Comparison of ENCODE assay signal across 19 mouse cellular contexts in the genomic region with DNA sequence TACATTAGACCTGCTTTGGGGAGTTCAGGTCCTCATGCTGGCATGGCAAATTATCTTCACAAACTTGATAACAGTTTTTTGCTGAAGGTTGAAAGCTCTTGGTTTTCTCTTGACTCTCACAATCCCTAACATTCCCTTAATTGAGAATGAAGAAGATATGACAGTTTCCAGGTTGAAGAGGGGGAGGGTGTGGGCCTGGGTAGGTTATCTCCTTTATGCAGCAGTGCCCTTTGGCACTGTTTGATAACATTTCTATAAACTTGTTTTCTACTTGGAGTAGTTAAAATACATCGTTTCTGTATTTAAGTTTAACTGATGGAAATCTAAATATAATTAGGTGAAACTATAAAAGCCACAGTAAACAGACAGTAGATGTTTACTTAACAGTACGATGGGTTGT. TPM values are rescaled to one million over a fixed set of nuclear protein-coding genes. Genes with fewer than 3 reads are reported as not detected.
A peak's percentile ranks its signal among the peaks of the same experiment; 100 is the strongest.
DNase-seq lines count a peak whose midpoint lies in the region; ATAC-seq and TF ChIP-seq lines count a peak whose summit lies in the region.
"Had no signal": no experiment of that assay in that cellular context is flagged by ENCODE, and none has a peak within 500 bp of the region (broad histone marks: within the 10 kb centered on the region; RNA-seq: fewer than 3 reads in every experiment).

No protein-coding gene starts in this region.

- no peaks in the 10 kb centered on the region for H3K27me3 ChIP-seq in heart, embryonic 11.5 days (ENCODE audit: control insufficient read depth, insufficient read depth, low read length)
- H3K27me3 ChIP-seq in liver, embryonic 12.5 days (replicated peaks): no peaks in the 10 kb centered on the region
- no peaks in the 10 kb centered on the region for H3K27me3 ChIP-seq in small intestine, adult 2 months (ENCODE audit: control insufficient read depth, insufficient read depth, low read length)
- no peaks in the 10 kb centered on the region for H3K27me3 ChIP-seq in forebrain, embryonic 13.5 days
- H3K27me3 ChIP-seq: CH12.LX; embryonic facial prominence, embryonic 15.5 days; forebrain, embryonic 15.5 days; midbrain, embryonic 15.5 days had no signal

- DNase-seq in heart, postnatal 36 days: no peak
- DNase-seq in c-Kit-negative CD71-positive TER-119-positive erythroid progenitor cells, embryonic 14.5 days (ENCODE audit: low read depth, low spot score): peak; percentile 71
- no peak for DNase-seq in yolk sac, embryonic 10.5 days (ENCODE audit: low spot score)
- no peak for DNase-seq in layer of hippocampus, adult 18-20 months (ENCODE audit: low spot score in 2 of 2)
- DNase-seq: adrenal gland, postnatal 14 days; embryo, embryonic 11 days; gastrocnemius, postnatal 36 days; kidney, postnatal 4 days; lung, embryonic 14.5 days; lung, postnatal 4 days; thymus, postnatal 4 days had no signal

- peaks cover 10% of the 10 kb centered on the region; the same call in 1 of the 2 replicates for H3K36me3 ChIP-seq in heart, embryonic 11.5 days (ENCODE audit: control insufficient read depth, insufficient read depth, low read length)
- H3K36me3 ChIP-seq in liver, embryonic 12.5 days: peaks cover 34% of the 10 kb centered on the region
- peaks cover 22% of the 10 kb centered on the region for H3K36me3 ChIP-seq in small intestine, adult 2 months (ENCODE audit: control insufficient read depth, insufficient read depth, low read length)
- peaks cover 33% of the 10 kb centered on the region for H3K36me3 ChIP-seq in forebrain, embryonic 13.5 days (ENCODE audit: poor library complexity, severe bottlenecking)

- no peak for ATAC-seq in heart, embryonic 11.5 days (replicated peaks; ENCODE audit: insufficient number of reproducible peaks, low FRiP score, low TSS enrichment)
- ATAC-seq in liver, embryonic 12.5 days: peak; percentile 71
- ATAC-seq in forebrain, embryonic 13.5 days: no peak
- ATAC-seq: forebrain, embryonic 15.5 days; midbrain, embryonic 15.5 days had no signal

- 76% methylated on average over 2 of the region's 2 CpGs for WGBS in heart, embryonic 11.5 days (ENCODE audit: insufficient replicate concordance)
- WGBS in liver, embryonic 12.5 days (ENCODE audit: insufficient replicate concordance): 37% methylated on average over 2 of the region's 2 CpGs
- WGBS in small intestine, adult 2 months: 38% methylated on average over 2 of the region's 2 CpGs
- 95% methylated on average over 2 of the region's 2 CpGs for WGBS in forebrain, embryonic 13.5 days

- no peaks in the 10 kb centered on the region for H3K9me3 ChIP-seq in heart, embryonic 11.5 days (replicated peaks; ENCODE audit: control insufficient read depth, low read length)
- H3K9me3 ChIP-seq in liver, embryonic 12.5 days (replicated peaks): no peaks in the 10 kb centered on the region
- no peaks in the 10 kb centered on the region for H3K9me3 ChIP-seq in forebrain, embryonic 13.5 days (replicated peaks)
- H3K9me3 ChIP-seq: embryonic facial prominence, embryonic 15.5 days; forebrain, embryonic 15.5 days; midbrain, embryonic 15.5 days had no signal

- H3K9ac ChIP-seq in heart, embryonic 11.5 days (ENCODE audit: low read depth, low read length): no peak overlapping the region
- H3K9ac ChIP-seq in liver, embryonic 12.5 days: peak overlapping the region; percentile 73
- no peak overlapping the region for H3K9ac ChIP-seq in forebrain, embryonic 13.5 days
- H3K9ac ChIP-seq: embryonic facial prominence, embryonic 15.5 days; forebrain, embryonic 15.5 days; lung, embryonic 14.5 days; midbrain, embryonic 15.5 days had no signal

- H3K4me1 ChIP-seq in heart, embryonic 11.5 days (ENCODE audit: control insufficient read depth, insufficient read depth, low read length): peaks cover 6% of the 10 kb centered on the region
- H3K4me1 ChIP-seq in liver, embryonic 12.5 days: peaks cover 73% of the 10 kb centered on the region
- H3K4me1 ChIP-seq in small intestine, adult 2 months (ENCODE audit: control insufficient read depth, insufficient read depth, insufficient read length, low read length): peaks cover 7% of the 10 kb centered on the region; the same call in 1 of the 2 replicates
- H3K4me1 ChIP-seq in forebrain, embryonic 13.5 days: peaks cover 9% of the 10 kb centered on the region; the same call in 1 of the 2 replicates

- TF ChIP-seq POLR2A in small intestine, adult 2 months (IDR thresholded peaks at IDR 0.05; ENCODE audit: low read depth, low read length): no peak

- TF ChIP-seq CTCF in small intestine, adult 2 months (IDR thresholded peaks at IDR 0.05; ENCODE audit: extremely low read depth, insufficient read length, insufficient replicate concordance, low read depth, low read length): no peak

- no peak overlapping the region for H3K4me2 ChIP-seq in heart, embryonic 11.5 days
- peak overlapping the region; percentile 92 for H3K4me2 ChIP-seq in liver, embryonic 12.5 days
- no peak overlapping the region for H3K4me2 ChIP-seq in forebrain, embryonic 13.5 days
- H3K4me2 ChIP-seq: embryonic facial prominence, embryonic 15.5 days; forebrain, embryonic 15.5 days; lung, embryonic 14.5 days; midbrain, embryonic 15.5 days had no signal

- intact Hi-C loops in heart, postnatal 36 days (cut with DNase I): loop anchor here (5.0 kb wide), 3 partner anchors 87 to 172 kb away; a partner anchor contains a TSS

- no peak overlapping the region for H3K4me3 ChIP-seq in heart, embryonic 11.5 days (ENCODE audit: low read depth, low read length)
- peak overlapping the region; percentile 21; the same call in 1 of the 2 replicates for H3K4me3 ChIP-seq in liver, embryonic 12.5 days
- H3K4me3 ChIP-seq in small intestine, adult 2 months (ENCODE audit: low read depth, low read length): no peak overlapping the region
- H3K4me3 ChIP-seq in forebrain, embryonic 13.5 days: no peak overlapping the region
- H3K4me3 ChIP-seq: embryonic facial prominence, embryonic 15.5 days; forebrain, embryonic 15.5 days; midbrain, embryonic 15.5 days had no signal

- peak overlapping the region; percentile 13; the same call in 1 of the 2 replicates for H3K27ac ChIP-seq in heart, embryonic 11.5 days (ENCODE audit: low read depth, low read length)
- peak overlapping the region; percentile 96 for H3K27ac ChIP-seq in liver, embryonic 12.5 days
- H3K27ac ChIP-seq in small intestine, adult 2 months (ENCODE audit: insufficient read depth, low read depth, low read length): peak overlapping the region; percentile 72
- no peak overlapping the region for H3K27ac ChIP-seq in forebrain, embryonic 13.5 days
- H3K27ac ChIP-seq: embryonic facial prominence, embryonic 15.5 days; forebrain, embryonic 15.5 days; midbrain, embryonic 15.5 days had no signal

RNA-seq across cellular contexts. Expression of a gene that starts 3.5 kb away (rescaled TPM):
- 2.2 and 3.3 TPM in 2 replicates for polyA plus RNA-seq in heart, embryonic 11.5 days (2014; fragmentation: Nextera tagmentation; extraction: Ambion mirVana)
- 1 to 10 TPM; 4.8 to 5.5 TPM for total RNA-seq in heart, postnatal 36 days (2021)
- 3.0 and 3.3 TPM in 2 replicates for polyA plus RNA-seq in liver, embryonic 12.5 days (2016; fragmentation: Nextera tagmentation; extraction: Ambion mirVana)
- polyA plus RNA-seq in small intestine, adult 2 months (2012; rRNA removed): 6.0 and 25.0 TPM in 2 replicates
- polyA plus RNA-seq in forebrain, embryonic 13.5 days (2015; fragmentation: Nextera tagmentation; extraction: Ambion mirVana): 3.1 and 3.4 TPM in 2 replicates
- total RNA-seq in layer of hippocampus, adult 18-20 months (2021): 10 to 100 TPM; 27.9 to 28.0 TPM
